Mouse (Mus musculus) limb, embryonic 13.5 days (tissue): ENCODE results near the gene Tbc1d1. TPM values are rescaled to one million over a fixed set of nuclear protein-coding genes. Genes with fewer than 3 reads are reported as not detected.

ENCODE experiments used
- ATAC-seq: fragments of 200-750 bp; cut with Nextera tagmentation; 2 replicates; pipeline ENCODE4 v1.8.0; 2017; ENCODE audit warnings: low read depth, moderate number of reproducible peaks, moderate TSS enrichment; ENCODE audit not compliant: low FRiP score
- H3K27ac ChIP-seq: fragments of 300-500 bp; sonication (generic); 2 replicates; pipeline ENCODE4 v1.5.1; 2015; ENCODE audit warnings: inconsistent platforms, mild to moderate bottlenecking, moderate library complexity
- H3K27me3 ChIP-seq: fragments of 300-500 bp; sonication (generic); 2 replicates; pipeline ENCODE4 v1.6.1; 2015; ENCODE audit warnings: mild to moderate bottlenecking, inconsistent platforms
- H3K36me3 ChIP-seq: fragments of 300-500 bp; sonication (generic); 2 replicates; pipeline ENCODE4 v1.6.1; 2015; ENCODE audit warnings: inconsistent platforms, mild to moderate bottlenecking, moderate library complexity
- H3K4me1 ChIP-seq: fragments of 300-500 bp; sonication (generic); 2 replicates; pipeline ENCODE4 v1.6.1; 2015; ENCODE audit warnings: inconsistent platforms
- H3K4me2 ChIP-seq: fragments of 300-500 bp; sonication (generic); replicated peaks from 2 replicates; pipeline ENCODE4 v1.6.1; 2015; ENCODE audit warnings: inconsistent platforms, mild to moderate bottlenecking, moderate library complexity
- H3K4me3 ChIP-seq: fragments of 300-500 bp; sonication (generic); 2 replicates; pipeline ENCODE4 v1.5.1; 2015; ENCODE audit warnings: moderate library complexity, mild to moderate bottlenecking, inconsistent platforms
- H3K9ac ChIP-seq: fragments of 300-500 bp; sonication (generic); 2 replicates; pipeline ENCODE4 v1.6.1; 2015; ENCODE audit warnings: mild to moderate bottlenecking, inconsistent platforms
- H3K9me3 ChIP-seq: fragments of 300-500 bp; sonication (generic); 2 replicates; pipeline ENCODE4 v1.6.1; 2016; ENCODE audit warnings: inconsistent platforms
- WGBS: fragments of 180-500 bp; shearing (Covaris S2); methylation state at CpG from one replicate; pipeline ENCODE4 v1.1.7; 2015; 5-methylcytosine and 5-hydroxymethylcytosine counted together
- polyA plus RNA-seq: library from polyadenylated mRNA; unstranded; fragments of >200 nt; fragmentation: Nextera tagmentation; extraction: Ambion mirVana; gene quantifications from 2 replicates; pipeline ENCODE4 v1.2.1, GENCODE M21; 2015

Tbc1d1 gene
- polyA plus RNA-seq, 1 experiment from 2014 or later = 29.1 TPM

DNA sequence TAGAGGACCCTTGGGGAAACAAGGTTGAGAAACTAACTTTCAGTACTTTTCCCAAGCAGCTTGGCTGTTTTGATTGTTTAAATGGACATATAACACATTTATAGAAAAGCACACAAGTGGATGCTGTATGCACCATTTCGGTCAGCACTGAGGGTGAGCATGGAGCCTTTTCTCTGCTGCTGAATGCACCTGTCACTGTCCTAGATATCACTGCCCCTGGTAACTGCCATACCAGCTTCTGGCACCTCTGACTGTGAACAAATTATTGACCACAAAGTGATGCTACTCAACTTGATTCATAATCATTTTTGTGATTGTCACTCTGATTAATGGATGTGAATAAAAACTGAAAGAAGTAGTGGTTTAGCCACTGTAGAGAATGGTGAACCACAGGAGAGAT is 117.4 kb downstream of the Tbc1d1 start:
- no peak overlapping the region for H3K9ac ChIP-seq
- H3K36me3 ChIP-seq = peaks cover 46% of the 10 kb centered on the region
- H3K4me3 ChIP-seq = no peak overlapping the region
- WGBS = 98% methylated on average over 1 of the region's 1 CpGs
- no peak for ATAC-seq
- H3K27ac ChIP-seq = no peak overlapping the region
- no peak overlapping the region for H3K4me2 ChIP-seq
- no peaks in the 10 kb centered on the region for H3K9me3 ChIP-seq
- no peaks in the 10 kb centered on the region for H3K27me3 ChIP-seq
- H3K4me1 ChIP-seq = peaks cover 9% of the 10 kb centered on the region

DNA sequence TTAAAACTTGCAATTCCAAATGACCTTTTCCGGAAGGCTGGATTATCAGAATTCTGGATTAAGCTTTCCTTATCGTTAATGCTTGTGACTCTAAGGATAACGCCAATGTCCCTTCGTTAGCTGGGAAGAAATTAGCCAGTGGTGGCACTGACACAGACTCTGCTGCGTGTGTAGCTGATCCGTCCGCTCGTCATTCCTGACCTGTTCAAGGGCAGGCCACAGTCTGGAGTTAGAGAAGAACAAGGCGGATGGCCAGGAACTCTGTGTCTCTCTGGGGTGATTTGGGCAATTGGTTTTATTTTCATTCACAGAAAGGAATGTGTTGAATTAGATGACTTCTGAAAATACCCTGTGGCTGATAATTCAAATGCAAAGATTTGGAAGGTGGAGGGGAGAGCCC is 118.2 kb downstream of the Tbc1d1 start:
- Histone ChIP-seq H3K36me3 (peaks cover 50% of the 10 kb centered on the region), H3K4me3 (no peak overlapping the region), H3K9me3 (no peaks in the 10 kb centered on the region), H3K4me1 (peaks cover 13% of the 10 kb centered on the region), H3K9ac (no peak overlapping the region), H3K4me2 (no peak overlapping the region), H3K27ac (no peak overlapping the region), H3K27me3 (no peaks in the 10 kb centered on the region)
- no peak for ATAC-seq
- WGBS = 87% methylated on average over 9 of the region's 9 CpGs

DNA sequence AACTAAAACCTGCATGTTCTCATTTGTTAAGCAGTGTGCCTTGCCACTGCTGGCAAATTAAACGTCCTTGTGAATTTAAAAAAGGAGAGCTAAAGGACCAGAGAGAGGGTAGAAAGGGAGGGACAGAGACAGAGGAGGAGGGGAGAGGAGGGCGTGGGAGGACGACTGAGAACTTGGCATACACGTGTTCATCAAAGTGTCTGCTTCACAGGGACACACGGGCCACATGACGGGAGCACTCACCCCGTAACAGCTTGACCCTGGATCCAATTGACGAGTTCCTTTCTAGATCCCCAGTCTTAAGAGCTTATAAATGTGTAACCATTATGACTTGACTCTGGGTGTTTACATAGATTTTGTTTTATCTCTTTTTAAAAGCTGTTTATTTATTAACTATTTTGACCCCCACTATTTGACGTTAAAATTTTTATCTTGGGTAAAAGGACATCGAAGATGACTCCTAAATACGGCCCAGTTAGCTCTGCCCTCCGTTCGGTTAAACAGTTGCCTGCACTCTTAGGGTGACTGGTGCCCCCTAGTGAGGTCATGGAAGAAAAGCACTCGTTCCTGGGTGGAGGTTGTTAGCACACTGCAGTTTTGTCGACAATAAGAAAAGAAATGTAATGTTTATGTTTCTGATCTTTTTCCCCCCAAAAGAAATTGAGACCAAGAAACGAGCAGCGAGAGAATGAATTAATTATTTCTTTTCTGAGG is 118.8 kb downstream of the Tbc1d1 start:
- Histone ChIP-seq H3K4me2 (no peak overlapping the region), H3K4me3 (no peak overlapping the region), H3K27me3 (no peaks in the 10 kb centered on the region), H3K4me1 (peaks cover 8% of the 10 kb centered on the region), H3K9ac (no peak overlapping the region), H3K36me3 (peaks cover 54% of the 10 kb centered on the region), H3K9me3 (no peaks in the 10 kb centered on the region), H3K27ac (no peak overlapping the region)
- ATAC-seq = no peak; the same call in 1 of the 2 replicates
- 37% methylated on average over 17 of the region's 17 CpGs for WGBS

DNA sequence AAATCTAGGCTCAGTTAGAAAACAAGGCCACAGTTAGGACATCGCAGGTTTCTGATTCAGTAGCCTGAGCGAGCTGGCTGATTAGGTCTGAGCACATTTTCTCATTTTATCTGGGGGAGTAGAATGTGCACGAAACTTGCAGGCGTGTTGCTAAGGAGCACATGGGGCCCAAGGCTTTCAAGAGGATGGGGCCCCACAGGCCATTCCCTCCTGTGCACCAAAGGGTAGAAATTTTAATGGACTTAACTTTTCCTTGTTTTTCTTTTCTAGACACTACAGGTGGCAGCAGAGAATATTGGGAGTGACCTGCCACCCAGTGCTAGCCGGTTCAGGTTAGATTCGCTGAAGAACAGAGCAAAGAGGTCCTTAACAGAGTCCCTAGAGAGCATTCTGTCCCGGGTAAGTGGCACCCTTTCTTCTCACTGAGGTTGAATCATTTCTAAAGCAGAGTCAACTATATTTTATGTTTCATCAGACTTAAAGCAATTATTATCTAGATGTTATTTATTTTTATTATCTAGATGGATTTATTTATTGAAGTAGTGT is 121.6 kb downstream of the Tbc1d1 start:
- 0 out of 2 replicates have a peak, but pooled peaks cover 5% of the 10 kb centered on the region for H3K4me1 ChIP-seq
- 86% methylated on average over 7 of the region's 7 CpGs for WGBS
- no peak overlapping the region for H3K9ac ChIP-seq
- H3K27ac ChIP-seq = no peak overlapping the region
- no peak overlapping the region for H3K4me2 ChIP-seq
- H3K9me3 ChIP-seq = no peaks in the 10 kb centered on the region
- ATAC-seq = no peak
- peaks cover 59% of the 10 kb centered on the region for H3K36me3 ChIP-seq
- H3K27me3 ChIP-seq = no peaks in the 10 kb centered on the region
- H3K4me3 ChIP-seq = no peak overlapping the region

DNA sequence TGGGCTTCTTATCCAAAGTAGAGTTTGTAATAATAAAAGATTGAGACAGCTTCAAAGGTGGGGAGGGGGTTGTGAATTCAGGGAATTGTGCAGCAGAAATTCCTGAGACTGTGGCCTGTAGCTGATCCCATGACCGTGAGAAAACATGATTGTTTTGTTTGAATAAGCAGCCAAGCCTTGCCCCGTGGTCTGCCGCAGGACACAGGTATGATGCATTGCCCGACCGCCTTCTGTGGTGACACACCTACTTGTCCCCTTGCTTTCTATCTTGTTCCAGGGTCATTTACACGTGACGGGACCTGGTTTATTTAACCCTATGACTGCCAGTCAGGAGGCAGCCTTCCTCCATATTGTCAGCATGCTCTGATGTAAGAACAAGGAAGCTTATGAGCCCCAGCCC is 123.6 kb downstream of the Tbc1d1 start:
- Histone ChIP-seq H3K4me1 (0 out of 2 replicates have a peak, but pooled peaks cover 5% of the 10 kb centered on the region), H3K27me3 (no peaks in the 10 kb centered on the region), H3K36me3 (peaks cover 70% of the 10 kb centered on the region), H3K27ac (no peak overlapping the region), H3K9me3 (no peaks in the 10 kb centered on the region), H3K4me2 (no peak overlapping the region), H3K4me3 (no peak overlapping the region), H3K9ac (no peak overlapping the region)
- WGBS = 63% methylated on average over 7 of the region's 7 CpGs
- ATAC-seq = no peak

DNA sequence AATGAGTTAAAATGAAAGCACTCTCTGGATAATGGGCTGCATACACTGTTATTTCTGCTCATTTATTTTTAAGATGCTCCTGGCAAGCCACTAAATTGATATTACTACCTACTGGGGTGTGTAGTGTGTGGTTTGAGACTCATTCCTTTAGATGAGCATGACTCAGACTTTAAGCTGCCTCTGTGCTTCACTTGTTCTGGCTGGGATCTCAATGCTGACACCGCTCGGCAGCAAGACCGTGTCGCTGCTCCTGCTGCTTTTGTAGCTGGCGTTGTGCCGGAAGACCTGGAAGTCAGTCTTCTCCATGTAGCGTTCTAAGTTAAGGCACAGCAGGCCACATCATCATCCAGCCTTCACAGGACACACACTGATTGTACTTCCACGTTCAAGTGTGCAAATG is 124.1 kb downstream of the Tbc1d1 start:
- H3K9ac ChIP-seq = no peak overlapping the region

DNA sequence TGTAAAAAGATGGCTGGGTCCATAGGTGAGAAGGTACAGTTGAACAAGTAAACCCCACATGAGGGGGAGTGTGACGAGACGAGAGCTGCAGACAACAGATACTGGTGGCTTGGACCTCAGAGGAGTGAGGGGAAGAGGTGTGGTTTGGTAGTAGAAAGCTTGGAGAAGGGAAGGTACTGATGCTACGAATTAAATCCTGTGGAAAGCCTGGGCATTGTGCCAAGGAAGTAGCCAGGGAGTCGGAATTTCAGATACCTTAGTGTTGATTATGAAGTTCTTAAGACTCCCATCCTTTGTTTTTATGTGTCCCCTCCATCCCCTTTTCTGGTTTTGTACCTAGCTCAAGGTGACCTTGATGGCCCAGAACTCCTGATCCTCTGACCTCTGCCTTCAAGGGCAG is 124.5 kb downstream of the Tbc1d1 start:
- 68% methylated on average over 4 of the region's 4 CpGs for WGBS
- peaks cover 69% of the 10 kb centered on the region for H3K36me3 ChIP-seq
- no peak for ATAC-seq

More for the DNA sequence above, 124.1 kb downstream of the Tbc1d1 start:
- 94% methylated on average over 8 of the region's 8 CpGs for WGBS
- H3K4me3 ChIP-seq = no peak overlapping the region
- no peak overlapping the region for H3K27ac ChIP-seq
- H3K9me3 ChIP-seq = no peaks in the 10 kb centered on the region
- no peak for ATAC-seq
- H3K27me3 ChIP-seq = no peaks in the 10 kb centered on the region
- no peak overlapping the region for H3K4me2 ChIP-seq
- H3K36me3 ChIP-seq = peaks cover 73% of the 10 kb centered on the region
- H3K4me1 ChIP-seq = 0 out of 2 replicates have a peak, but pooled peaks cover 5% of the 10 kb centered on the region

DNA sequence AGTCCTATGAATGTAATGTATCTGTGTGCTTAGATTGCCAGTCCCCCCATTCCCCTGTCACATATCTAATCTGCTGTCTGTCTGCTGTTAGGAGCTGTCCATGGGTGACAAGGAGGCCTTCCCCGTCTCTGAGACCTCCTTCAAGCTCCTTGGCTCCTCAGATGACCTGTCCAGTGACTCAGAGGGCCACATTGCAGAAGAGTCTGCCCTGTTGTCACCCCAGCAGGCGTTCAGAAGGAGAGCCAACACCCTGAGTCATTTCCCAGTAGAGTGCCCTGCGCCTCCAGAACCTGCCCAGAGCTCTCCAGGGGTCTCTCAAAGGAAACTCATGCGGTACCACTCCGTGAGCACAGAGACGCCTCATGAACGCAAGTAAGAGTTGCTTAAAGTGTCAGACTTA is 125.6 kb downstream of the Tbc1d1 start:
- Histone ChIP-seq H3K4me1 (0 out of 2 replicates have a peak, but pooled peaks cover 5% of the 10 kb centered on the region), H3K27me3 (no peaks in the 10 kb centered on the region), H3K9me3 (no peaks in the 10 kb centered on the region), H3K4me3 (no peak overlapping the region), H3K4me2 (no peak overlapping the region), H3K36me3 (peaks cover 72% of the 10 kb centered on the region), H3K27ac (no peak overlapping the region), H3K9ac (no peak overlapping the region)
- WGBS = 91% methylated on average over 7 of the region's 7 CpGs
- ATAC-seq = no peak

More for the DNA sequence above, 124.5 kb downstream of the Tbc1d1 start:
- Histone ChIP-seq H3K27me3 (no peaks in the 10 kb centered on the region), H3K4me3 (no peak overlapping the region), H3K4me1 (0 out of 2 replicates have a peak, but pooled peaks cover 5% of the 10 kb centered on the region), H3K9ac (no peak overlapping the region), H3K9me3 (no peaks in the 10 kb centered on the region), H3K27ac (no peak overlapping the region), H3K4me2 (no peak overlapping the region)

DNA sequence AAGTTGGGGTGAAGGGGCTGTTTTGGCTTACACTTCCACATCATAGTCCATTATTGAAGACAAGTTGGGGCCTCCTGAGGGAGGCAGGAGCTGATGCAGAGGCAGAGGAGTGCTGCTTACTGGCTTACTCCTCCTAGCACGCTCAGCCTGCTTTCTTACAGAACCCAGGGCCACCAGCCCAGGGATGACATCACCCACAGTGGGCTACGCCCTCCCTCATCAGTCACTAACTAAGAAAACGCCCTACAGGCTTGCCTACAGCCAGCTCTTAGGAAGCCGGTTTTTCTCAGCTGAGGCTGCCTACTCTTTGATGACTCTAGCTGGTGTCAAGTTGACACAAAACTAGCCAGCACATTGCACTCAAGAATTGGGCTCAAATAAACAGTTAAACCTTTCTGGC is 126.5 kb downstream of the Tbc1d1 start:
- ATAC-seq = no peak
- no peak overlapping the region for H3K4me3 ChIP-seq
- 70% methylated on average over 4 of the region's 4 CpGs for WGBS
- H3K36me3 ChIP-seq = peaks cover 74% of the 10 kb centered on the region
- no peak overlapping the region for H3K27ac ChIP-seq
- H3K27me3 ChIP-seq = no peaks in the 10 kb centered on the region
- H3K9ac ChIP-seq = no peak overlapping the region
- 0 out of 2 replicates have a peak, but pooled peaks cover 5% of the 10 kb centered on the region for H3K4me1 ChIP-seq
- H3K9me3 ChIP-seq = no peaks in the 10 kb centered on the region
- H3K4me2 ChIP-seq = no peak overlapping the region

DNA sequence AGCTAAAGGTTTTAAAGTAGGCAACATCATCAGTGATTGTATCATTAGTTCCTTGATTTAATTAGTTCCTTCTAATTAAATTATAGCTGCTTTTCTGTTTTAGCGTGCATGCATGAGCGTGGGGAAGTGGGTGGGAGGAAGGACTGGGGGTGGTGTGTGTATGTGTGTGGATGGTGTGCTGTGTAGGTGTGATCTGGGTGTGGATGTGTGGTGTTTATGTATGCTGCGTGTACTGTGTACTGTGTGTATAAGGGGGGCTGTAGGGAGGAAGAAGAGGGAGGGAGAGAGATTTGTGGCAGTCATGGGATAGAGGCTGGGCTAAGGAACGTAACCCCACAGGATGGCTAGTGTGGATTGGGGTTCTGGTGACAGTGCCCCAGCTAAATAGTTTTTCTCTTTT is 129.2 kb downstream of the Tbc1d1 start:
- Histone ChIP-seq H3K4me3 (no peak overlapping the region), H3K9me3 (no peaks in the 10 kb centered on the region), H3K27ac (no peak overlapping the region), H3K9ac (no peak overlapping the region), H3K36me3 (peaks cover 66% of the 10 kb centered on the region), H3K4me1 (0 out of 2 replicates have a peak, but pooled peaks cover 4% of the 10 kb centered on the region), H3K27me3 (no peaks in the 10 kb centered on the region), H3K4me2 (no peak overlapping the region)
- WGBS = 90% methylated on average over 4 of the region's 4 CpGs
- no peak for ATAC-seq

DNA sequence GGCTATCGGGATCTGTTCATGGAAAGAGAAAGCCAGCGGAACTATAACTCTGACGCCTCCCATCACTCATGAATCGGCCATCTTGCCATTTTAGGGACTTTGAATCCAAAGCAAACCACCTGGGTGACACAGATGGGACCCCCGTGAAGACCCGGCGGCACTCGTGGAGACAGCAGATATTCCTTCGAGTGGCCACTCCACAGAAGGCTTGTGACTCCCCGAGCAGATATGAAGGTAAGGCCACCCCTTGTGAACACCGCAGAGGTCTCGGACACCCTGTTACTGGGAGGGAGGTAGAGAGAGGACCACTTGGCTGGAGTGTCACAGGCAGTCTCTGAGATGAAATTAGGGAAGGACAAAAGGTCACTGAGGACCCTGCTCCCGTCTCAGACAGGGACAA is 129.7 kb downstream of the Tbc1d1 start:
- H3K9ac ChIP-seq = no peak overlapping the region
- 0 out of 2 replicates have a peak, but pooled peaks cover 4% of the 10 kb centered on the region for H3K4me1 ChIP-seq
- H3K9me3 ChIP-seq = no peaks in the 10 kb centered on the region
- peaks cover 61% of the 10 kb centered on the region for H3K36me3 ChIP-seq
- H3K4me2 ChIP-seq = no peak overlapping the region
- H3K27ac ChIP-seq = no peak overlapping the region
- no peak for ATAC-seq
- 90% methylated on average over 13 of the region's 13 CpGs for WGBS
- H3K27me3 ChIP-seq = no peaks in the 10 kb centered on the region
- H3K4me3 ChIP-seq = no peak overlapping the region

DNA sequence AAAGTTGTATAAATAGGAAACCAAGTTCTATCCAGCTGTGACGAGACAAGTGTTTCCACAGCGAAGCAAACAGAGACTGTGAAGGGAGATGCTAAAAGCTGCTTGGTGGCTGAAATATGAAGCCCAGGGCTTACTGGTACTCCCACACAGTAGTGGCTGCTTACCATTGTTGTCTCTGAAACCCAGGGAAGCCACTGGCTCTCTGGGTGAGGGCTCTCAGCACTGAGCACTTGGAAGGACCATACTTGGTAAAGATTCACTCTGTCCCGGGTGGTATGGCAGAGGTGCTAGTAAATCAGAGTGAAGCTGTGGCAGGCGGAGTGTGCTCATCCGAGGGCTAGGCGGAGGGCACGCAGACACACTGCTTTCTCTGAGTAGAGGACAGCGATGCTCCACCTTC is 131.2 kb downstream of the Tbc1d1 start:
- no peak for ATAC-seq
- Histone ChIP-seq H3K27me3 (no peaks in the 10 kb centered on the region), H3K36me3 (peaks cover 53% of the 10 kb centered on the region), H3K9ac (no peak overlapping the region), H3K4me2 (no peak overlapping the region), H3K4me1 (0 out of 2 replicates have a peak, but pooled peaks cover 4% of the 10 kb centered on the region), H3K27ac (no peak overlapping the region), H3K9me3 (no peaks in the 10 kb centered on the region), H3K4me3 (no peak overlapping the region)
- 89% methylated on average over 8 of the region's 8 CpGs for WGBS
